Mouse (Mus musculus) intestine, embryonic 15.5 days (tissue): ENCODE results near the gene Nbdy. TPM values are rescaled to one million over a fixed set of nuclear protein-coding genes. Genes with fewer than 3 reads are reported as not detected.

ENCODE experiments used
- polyA plus RNA-seq: library from polyadenylated mRNA; unstranded; fragments of >200 nt; fragmentation: Nextera tagmentation; extraction: Ambion mirVana; gene quantifications from 2 replicates; pipeline ENCODE4 v1.2.1, GENCODE M21; 2015

Gene Nbdy
- polyA plus RNA-seq, 1 experiment from 2014 or later = 85.4 TPM

Other genes with a start within 250 kb of the Nbdy start
- 18.5 and 19.9 TPM in 2 replicates for gene Ubqln2, start 225.4 kb upstream of the Nbdy start, polyA plus RNA-seq
- gene Cypt3, start 165.0 kb upstream of the Nbdy start, polyA plus RNA-seq = not detected in 2 replicates
- 5.0 and 5.1 TPM in 2 replicates for gene Kctd12b, start 27.2 kb upstream of the Nbdy start, polyA plus RNA-seq
- gene Spin2c, start 108.6 kb downstream of the Nbdy start, polyA plus RNA-seq = 12.8 and 13.5 TPM in 2 replicates